Mouse (Mus musculus): ENCODE measurements around the gene Npw. TPM values are rescaled to one million over a fixed set of nuclear protein-coding genes. Genes with fewer than 3 reads are reported as not detected.

Gene Npw
- polyA plus RNA-seq, 1 experiment from 2014 or later: not detected

DNA sequence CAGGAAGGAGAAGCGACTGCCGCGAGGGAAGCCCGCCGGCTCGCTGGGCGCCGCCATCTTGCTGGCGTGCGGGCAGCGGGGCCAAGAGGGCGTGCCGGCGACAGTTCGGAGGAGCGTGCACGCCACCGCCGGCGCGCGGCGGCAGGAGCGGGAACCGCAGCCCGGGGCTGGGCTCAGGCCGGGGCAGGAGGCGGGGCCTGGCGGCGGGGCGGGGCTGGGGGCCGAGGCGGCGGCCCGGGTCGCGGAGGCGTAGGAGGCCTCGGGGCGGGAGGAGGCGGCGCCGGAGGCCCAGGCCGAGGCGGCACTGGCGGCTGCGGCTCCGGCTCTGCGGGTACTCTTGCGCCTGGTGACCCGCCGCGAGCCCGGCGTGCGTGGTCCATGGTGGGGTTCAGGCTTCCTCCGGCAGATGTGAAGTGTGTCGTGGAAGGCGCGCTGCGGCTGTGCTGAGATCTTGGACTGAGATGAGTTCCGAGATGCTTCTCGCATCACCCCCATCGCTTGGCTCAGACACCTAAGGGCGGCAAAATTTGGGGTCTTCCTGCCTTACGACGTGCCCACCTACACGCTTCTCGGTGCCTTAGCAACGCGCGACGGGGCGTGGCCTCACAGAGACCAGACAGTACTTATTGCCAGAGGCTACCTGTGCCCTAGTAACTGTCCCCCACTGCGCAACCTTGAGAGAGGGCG is 37.9 kb upstream of the Npw start, which contains the start of the genes Gfer and Noxo1:
Gene Gfer, minus strand, starts transcription at position 146 of the 687 bp plus-strand sequence.
Gene Noxo1, plus strand, starts transcription at position 224 of the 687 bp plus-strand sequence.
- Histone ChIP-seq H3K4me3 (ENCODE audit: low read length) (peak within 1 kb of the TSS; percentile 71), H3K9ac (ENCODE audit: low read length) (peak within 1 kb of the TSS; percentile 82), H3K4me1 (ENCODE audit: control insufficient read depth, insufficient read depth, low read length) (peaks cover 8% of the 10 kb centered on the region; the same call in 1 of the 2 replicates), H3K27me3 (ENCODE audit: control insufficient read depth, insufficient read depth, low read length) (no peaks in the 10 kb centered on the region), H3K27ac (ENCODE audit: low read length) (peak within 1 kb of the TSS; percentile 79), H3K36me3 (ENCODE audit: control insufficient read depth, insufficient read depth) (peaks cover 11% of the 10 kb centered on the region; the same call in 1 of the 2 replicates), H3K9me3 (replicated peaks; ENCODE audit: control insufficient read depth, low read length) (no peaks in the 10 kb centered on the region), H3K4me2 (ENCODE audit: low read depth, low read length) (peak within 1 kb of the TSS; percentile 75)
- ATAC-seq (replicated peaks; ENCODE audit: extremely low read depth, insufficient read depth, low FRiP score): peak; percentile 93
- WGBS: under 1% methylated on average over 68 of the region's 76 CpGs

DNA sequence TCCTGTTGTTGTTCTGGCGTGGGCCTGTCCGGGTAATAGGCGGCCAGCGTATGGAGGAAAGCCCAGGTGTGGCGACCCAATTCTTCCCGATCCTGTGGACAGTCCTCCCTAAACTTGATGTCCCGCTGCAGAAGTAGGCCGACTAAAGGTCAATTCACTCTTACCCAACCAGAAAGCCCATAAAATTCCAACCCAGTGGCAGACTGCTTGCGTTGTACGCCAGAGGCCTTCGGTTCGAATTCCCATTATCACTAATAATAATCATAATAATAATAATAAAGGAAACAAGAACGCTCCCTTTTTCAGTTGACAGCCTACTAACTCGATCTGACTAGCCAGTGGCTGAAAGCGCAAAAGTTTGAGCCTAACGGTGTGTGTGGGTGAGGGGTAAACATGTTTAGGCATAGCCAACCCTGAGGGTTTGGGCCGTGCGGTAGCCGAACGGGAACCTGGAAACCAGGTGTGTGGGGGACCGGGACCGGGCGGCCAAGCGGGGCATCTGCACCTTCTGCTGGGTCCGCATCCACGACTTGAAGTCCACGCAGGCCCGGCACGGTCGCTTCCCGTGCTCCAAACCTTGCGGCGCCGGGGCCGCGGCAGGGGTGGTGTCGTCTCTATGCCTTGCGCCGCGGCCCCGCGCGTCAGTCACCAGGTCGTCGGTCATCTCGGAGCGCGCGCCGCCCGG is 37.2 kb upstream of the Npw start:
- H3K27me3 ChIP-seq (ENCODE audit: control insufficient read depth, insufficient read depth, low read length): peaks cover under 1% of the 10 kb centered on the region; the same call in 1 of the 2 replicates
- H3K4me3 ChIP-seq (ENCODE audit: low read length): peak overlapping the region; percentile 71
- peak overlapping the region; percentile 82 for H3K9ac ChIP-seq (ENCODE audit: low read length)
- peak overlapping the region; percentile 79 for H3K27ac ChIP-seq (ENCODE audit: low read length)
- peaks cover 5% of the 10 kb centered on the region; the same call in 1 of the 2 replicates for H3K36me3 ChIP-seq (ENCODE audit: control insufficient read depth, insufficient read depth)
- peaks cover 8% of the 10 kb centered on the region; the same call in 1 of the 2 replicates for H3K4me1 ChIP-seq (ENCODE audit: control insufficient read depth, insufficient read depth, low read length)
- peak overlapping the region; percentile 75 for H3K4me2 ChIP-seq (ENCODE audit: low read depth, low read length)
- peak; percentile 37 for ATAC-seq (replicated peaks; ENCODE audit: extremely low read depth, insufficient read depth, low FRiP score)
- 9% methylated on average over 49 of the region's 51 CpGs for WGBS
- H3K9me3 ChIP-seq (replicated peaks; ENCODE audit: control insufficient read depth, low read length): no peaks in the 10 kb centered on the region

DNA sequence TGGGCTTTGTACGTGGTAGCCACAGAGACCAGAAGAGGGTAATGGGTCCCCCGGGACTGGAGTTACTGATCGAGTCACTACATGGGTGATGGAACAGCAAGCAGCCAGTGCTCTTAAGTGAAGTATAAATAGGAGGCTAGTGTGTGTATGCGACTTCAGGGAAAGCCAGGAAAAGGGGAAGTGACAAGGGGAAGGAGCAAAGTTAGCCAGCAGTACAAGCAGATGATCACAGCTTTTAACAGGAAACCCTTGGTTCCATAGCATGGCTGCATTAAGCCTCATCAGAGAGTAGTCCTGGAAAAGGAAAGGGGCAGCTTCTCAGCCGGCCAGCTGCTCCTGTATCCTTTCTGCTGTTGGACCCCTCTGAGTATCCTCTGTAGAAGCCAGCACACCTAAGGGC is 34.1 kb upstream of the Npw start:
- Histone ChIP-seq H3K36me3 (ENCODE audit: control insufficient read depth, insufficient read depth) (no peaks in the 10 kb centered on the region), H3K4me1 (ENCODE audit: control insufficient read depth, insufficient read depth, low read length) (peaks cover 23% of the 10 kb centered on the region), H3K27me3 (ENCODE audit: control insufficient read depth, insufficient read depth, low read length) (peaks cover 30% of the 10 kb centered on the region), H3K9me3 (replicated peaks; ENCODE audit: control insufficient read depth, low read length) (no peaks in the 10 kb centered on the region), H3K9ac (ENCODE audit: low read length) (no peak overlapping the region), H3K27ac (ENCODE audit: low read length) (no peak overlapping the region), H3K4me3 (ENCODE audit: low read length) (no peak overlapping the region), H3K4me2 (ENCODE audit: low read depth, low read length) (no peak overlapping the region)
- WGBS: 78% methylated on average over 5 of the region's 5 CpGs
- no peak for ATAC-seq (replicated peaks; ENCODE audit: extremely low read depth, insufficient read depth, low FRiP score)

DNA sequence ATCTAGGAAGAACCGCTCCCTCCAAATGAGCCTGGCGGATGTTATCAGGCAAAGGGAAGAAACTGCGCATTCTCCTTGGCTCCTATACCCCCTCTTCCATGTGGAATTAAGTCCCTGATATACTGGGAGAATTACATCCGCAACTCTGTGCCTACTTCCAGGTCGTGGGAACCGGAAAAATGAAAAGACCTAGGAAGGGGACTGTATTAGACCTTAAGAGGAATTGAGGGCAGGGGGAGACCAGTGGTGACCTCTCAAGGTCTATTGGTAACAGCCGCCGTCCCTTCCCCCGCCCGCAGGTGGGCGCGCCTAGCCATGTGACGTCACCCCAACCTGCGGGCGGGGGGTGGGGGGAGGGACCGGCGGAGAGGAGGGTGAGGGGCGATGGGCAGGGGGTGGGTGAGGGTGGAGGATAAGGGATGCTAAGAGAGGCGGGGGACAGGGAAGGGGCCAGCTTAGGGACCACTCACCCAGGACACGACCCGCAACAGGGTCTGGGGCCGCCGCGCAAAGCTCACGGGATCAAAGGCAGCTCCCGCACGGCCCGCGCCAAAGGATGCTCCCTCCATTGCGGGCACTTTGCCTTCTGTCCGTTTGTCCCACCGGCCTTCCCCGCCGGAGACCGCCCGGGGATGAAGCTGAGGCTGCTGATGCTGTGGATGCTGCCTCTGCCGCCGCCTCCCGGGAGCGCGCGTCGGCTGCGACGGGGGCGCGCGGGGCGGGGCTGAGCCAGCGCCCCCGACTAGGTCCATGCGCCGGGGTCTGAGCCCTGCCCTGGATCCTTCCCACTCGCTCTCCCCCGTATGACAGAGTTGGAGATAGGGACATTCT is 31.2 kb upstream of the Npw start, which contains the start of gene Syngr3:
Gene Syngr3, minus strand, starts transcription at position 705 of the 831 bp plus-strand sequence.
- peaks cover 31% of the 10 kb centered on the region for H3K27me3 ChIP-seq (ENCODE audit: control insufficient read depth, insufficient read depth, low read length)
- H3K4me2 ChIP-seq (ENCODE audit: low read depth, low read length): peak within 1 kb of the TSS; percentile 70
- no peak for ATAC-seq (replicated peaks; ENCODE audit: extremely low read depth, insufficient read depth, low FRiP score)
- WGBS: under 1% methylated on average over 54 of the region's 55 CpGs
- no peaks in the 10 kb centered on the region for H3K36me3 ChIP-seq (ENCODE audit: control insufficient read depth, insufficient read depth)
- no peaks in the 10 kb centered on the region for H3K9me3 ChIP-seq (replicated peaks; ENCODE audit: control insufficient read depth, low read length)
- H3K27ac ChIP-seq (ENCODE audit: low read length): no peak within 1 kb of the TSS
- peak within 1 kb of the TSS; percentile 21 for H3K9ac ChIP-seq (ENCODE audit: low read length)
- peak within 1 kb of the TSS; percentile 52 for H3K4me3 ChIP-seq (ENCODE audit: low read length)
- H3K4me1 ChIP-seq (ENCODE audit: control insufficient read depth, insufficient read depth, low read length): peaks cover 15% of the 10 kb centered on the region

DNA sequence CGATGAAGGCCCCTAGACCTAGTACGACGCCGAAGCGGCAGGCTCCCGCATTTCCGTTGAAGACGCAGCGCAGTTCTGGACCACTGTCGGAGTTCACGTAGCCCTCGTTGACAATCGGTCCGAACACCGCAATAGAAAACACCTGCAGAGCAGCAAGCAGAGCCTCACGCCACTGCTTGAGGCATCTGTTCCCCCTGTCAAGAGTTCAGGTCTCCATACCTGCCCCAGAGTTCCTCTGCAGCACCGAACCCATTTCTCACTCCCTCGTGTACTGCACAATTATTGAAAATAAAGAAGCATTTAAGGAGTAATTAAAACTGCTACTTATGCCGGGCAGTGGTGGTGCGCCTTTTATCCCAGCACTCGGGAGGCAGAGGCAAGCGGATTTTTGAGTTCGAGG is 29.3 kb upstream of the Npw start:
- H3K4me2 ChIP-seq (ENCODE audit: low read depth, low read length): peak overlapping the region; percentile 51
- H3K4me3 ChIP-seq (ENCODE audit: low read length): peak overlapping the region; percentile 31
- 20% methylated on average over 23 of the region's 23 CpGs for WGBS
- H3K9ac ChIP-seq (ENCODE audit: low read length): no peak overlapping the region
- no peak overlapping the region for H3K27ac ChIP-seq (ENCODE audit: low read length)
- H3K27me3 ChIP-seq (ENCODE audit: control insufficient read depth, insufficient read depth, low read length): peaks cover 31% of the 10 kb centered on the region
- no peaks in the 10 kb centered on the region for H3K36me3 ChIP-seq (ENCODE audit: control insufficient read depth, insufficient read depth)
- peaks cover 15% of the 10 kb centered on the region for H3K4me1 ChIP-seq (ENCODE audit: control insufficient read depth, insufficient read depth, low read length)
- ATAC-seq (replicated peaks; ENCODE audit: extremely low read depth, insufficient read depth, low FRiP score): no peak
- no peaks in the 10 kb centered on the region for H3K9me3 ChIP-seq (replicated peaks; ENCODE audit: control insufficient read depth, low read length)

DNA sequence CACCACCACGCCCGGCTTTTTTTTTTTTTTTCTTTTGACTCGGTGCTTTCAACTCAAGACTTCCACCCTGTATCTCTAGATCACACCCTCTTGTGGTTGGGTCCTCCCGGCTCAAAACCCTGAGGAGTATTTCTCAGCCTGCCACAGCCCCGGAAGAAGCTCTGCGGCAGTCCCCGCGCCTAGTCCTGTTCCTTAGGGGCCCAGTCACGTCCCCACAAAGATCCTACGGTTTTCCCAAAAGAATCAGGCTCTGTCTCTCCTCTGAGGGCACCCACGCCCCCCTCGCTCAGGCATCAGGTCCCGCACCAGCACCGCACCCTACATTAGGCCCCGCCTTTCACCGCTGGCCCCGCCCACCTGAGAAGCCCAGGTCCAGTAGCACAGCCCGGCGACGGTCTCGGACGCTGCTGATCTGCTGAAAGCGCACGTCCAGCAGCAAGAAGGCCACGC is 28.9 kb upstream of the Npw start:
- Histone ChIP-seq H3K4me3 (ENCODE audit: low read length) (peak overlapping the region; percentile 31), H3K9ac (ENCODE audit: low read length) (no peak overlapping the region), H3K36me3 (ENCODE audit: control insufficient read depth, insufficient read depth) (peaks cover 1% of the 10 kb centered on the region; the same call in 1 of the 2 replicates), H3K27me3 (ENCODE audit: control insufficient read depth, insufficient read depth, low read length) (peaks cover 31% of the 10 kb centered on the region), H3K9me3 (replicated peaks; ENCODE audit: control insufficient read depth, low read length) (no peaks in the 10 kb centered on the region), H3K4me2 (ENCODE audit: low read depth, low read length) (peak overlapping the region; percentile 51), H3K4me1 (ENCODE audit: control insufficient read depth, insufficient read depth, low read length) (peaks cover 15% of the 10 kb centered on the region), H3K27ac (ENCODE audit: low read length) (no peak overlapping the region)
- 0 out of 2 replicates have a peak, but pooled peaks have one; percentile 25 for ATAC-seq (replicated peaks; ENCODE audit: extremely low read depth, insufficient read depth, low FRiP score)
- 3% methylated on average over 25 of the region's 25 CpGs for WGBS

DNA sequence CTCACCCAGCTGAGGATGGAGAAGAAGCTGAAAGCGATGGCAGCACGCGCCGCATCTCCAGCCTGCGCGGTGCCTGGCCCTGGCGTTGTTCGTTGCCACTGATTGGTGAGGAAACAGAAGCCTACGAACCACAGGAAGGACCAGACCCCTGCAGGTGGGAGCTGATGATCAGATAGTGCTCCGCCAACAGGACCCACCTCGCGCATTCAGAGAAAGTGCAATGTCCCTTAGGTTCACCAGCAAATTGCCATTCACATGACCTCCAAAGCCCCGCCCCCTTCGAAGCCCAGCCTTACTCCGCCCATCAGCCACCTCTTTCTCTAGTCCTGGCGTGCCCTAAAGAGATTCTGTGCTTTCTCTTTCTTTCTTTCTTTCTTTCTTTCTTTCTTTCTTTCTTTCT is 28.3 kb upstream of the Npw start:
- H3K36me3 ChIP-seq (ENCODE audit: control insufficient read depth, insufficient read depth): peaks cover 6% of the 10 kb centered on the region
- no peak overlapping the region for H3K27ac ChIP-seq (ENCODE audit: low read length)
- ATAC-seq (replicated peaks; ENCODE audit: extremely low read depth, insufficient read depth, low FRiP score): no peak
- H3K4me3 ChIP-seq (ENCODE audit: low read length): no peak overlapping the region
- WGBS: 27% methylated on average over 16 of the region's 16 CpGs
- peak overlapping the region; percentile 36; the same call in 1 of the 2 replicates for H3K4me2 ChIP-seq (ENCODE audit: low read depth, low read length)
- H3K27me3 ChIP-seq (ENCODE audit: control insufficient read depth, insufficient read depth, low read length): peaks cover 31% of the 10 kb centered on the region
- no peaks in the 10 kb centered on the region for H3K9me3 ChIP-seq (replicated peaks; ENCODE audit: control insufficient read depth, low read length)
- H3K9ac ChIP-seq (ENCODE audit: low read length): no peak overlapping the region
- peaks cover 15% of the 10 kb centered on the region for H3K4me1 ChIP-seq (ENCODE audit: control insufficient read depth, insufficient read depth, low read length)

DNA sequence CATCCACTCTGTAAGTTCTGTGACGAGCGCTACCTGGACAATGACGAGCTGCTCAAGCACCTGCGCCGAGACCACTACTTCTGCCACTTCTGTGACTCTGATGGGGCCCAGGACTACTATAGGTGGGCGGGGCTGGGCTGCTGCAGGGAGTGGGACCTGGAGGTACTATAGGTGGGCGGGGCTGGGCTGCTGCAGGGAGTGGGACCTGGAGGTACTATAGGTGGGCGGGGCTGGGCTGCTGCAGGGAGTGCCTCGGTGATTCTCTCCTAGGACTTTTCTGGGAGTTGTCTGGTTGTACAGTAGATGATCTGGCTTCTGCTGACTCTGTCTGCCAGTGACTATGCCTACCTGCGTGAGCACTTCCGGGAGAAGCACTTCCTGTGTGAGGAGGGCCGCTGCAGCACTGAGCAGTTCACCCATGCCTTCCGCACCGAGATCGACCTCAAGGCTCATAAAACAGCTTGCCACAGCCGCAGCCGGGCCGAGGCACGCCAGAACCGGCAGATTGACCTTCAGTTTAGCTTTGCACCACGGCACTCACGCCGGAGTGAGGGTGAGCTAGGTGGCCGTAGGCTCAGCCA is 19.3 kb upstream of the Npw start:
- 90% methylated on average over 24 of the region's 24 CpGs for WGBS
- H3K4me1 ChIP-seq (ENCODE audit: control insufficient read depth, insufficient read depth, low read length): peaks cover 5% of the 10 kb centered on the region
- no peak overlapping the region for H3K4me3 ChIP-seq (ENCODE audit: low read length)
- H3K4me2 ChIP-seq (ENCODE audit: low read depth, low read length): no peak overlapping the region
- no peaks in the 10 kb centered on the region for H3K27me3 ChIP-seq (ENCODE audit: control insufficient read depth, insufficient read depth, low read length)
- H3K36me3 ChIP-seq (ENCODE audit: control insufficient read depth, insufficient read depth): peaks cover 41% of the 10 kb centered on the region
- H3K9ac ChIP-seq (ENCODE audit: low read length): no peak overlapping the region
- H3K9me3 ChIP-seq (replicated peaks; ENCODE audit: control insufficient read depth, low read length): no peaks in the 10 kb centered on the region
- ATAC-seq (replicated peaks; ENCODE audit: extremely low read depth, insufficient read depth, low FRiP score): no peak
- H3K27ac ChIP-seq (ENCODE audit: low read length): no peak overlapping the region
